In the genomic region with DNA sequence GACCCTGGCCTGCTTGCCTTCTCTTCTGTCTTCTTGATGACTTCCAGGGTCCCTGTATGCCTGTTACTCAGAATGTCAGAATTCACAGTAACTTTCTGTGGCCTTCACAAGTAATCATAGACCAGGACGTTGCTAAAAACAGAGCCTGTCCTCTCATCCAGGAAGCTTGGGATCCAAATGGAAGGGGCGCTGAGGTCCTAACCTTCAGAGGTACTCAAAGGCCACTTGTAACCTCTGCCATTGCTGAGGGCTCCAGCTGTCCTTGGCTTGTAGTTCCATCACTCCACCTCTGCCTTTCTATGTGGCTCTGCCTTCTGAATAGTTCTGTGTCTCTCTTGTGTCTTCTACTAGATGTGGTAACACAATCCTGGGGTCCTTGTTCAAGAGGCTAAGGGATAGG, we compare ENCODE assay signal across 20 mouse cellular contexts. TPM values are rescaled to one million over a fixed set of nuclear protein-coding genes. Genes with fewer than 3 reads are reported as not detected.
DNase-seq lines count a peak whose midpoint lies in the region; ATAC-seq and TF ChIP-seq lines count a peak whose summit lies in the region.
"Had no signal": no experiment of that assay in that cellular context is flagged by ENCODE, and none has a peak within 500 bp of the region (broad histone marks: within the 10 kb centered on the region; RNA-seq: fewer than 3 reads in every experiment).

No protein-coding gene starts in this region.

- intact Hi-C loops in heart, postnatal 36 days (cut with DNase I), result no loop called here

- no peak overlapping the region for H3K27ac ChIP-seq in forebrain, embryonic 11.5 days (ENCODE audit: low read depth, low read length)
- no peak overlapping the region for H3K27ac ChIP-seq in forebrain, embryonic 15.5 days (replicated peaks)
- H3K27ac ChIP-seq in stomach, postnatal 0 days (replicated peaks), result no peak overlapping the region
- H3K27ac ChIP-seq: embryonic facial prominence, embryonic 13.5 days; forebrain, embryonic 13.5 days; hindbrain, embryonic 12.5 days; liver, embryonic 13.5 days had no signal

- no peak for ATAC-seq in forebrain, embryonic 11.5 days (replicated peaks; ENCODE audit: low FRiP score)
- ATAC-seq in forebrain, embryonic 15.5 days (replicated peaks), result no peak
- ATAC-seq in stomach, postnatal 0 days (ENCODE audit: low FRiP score, low TSS enrichment), result no peak
- ATAC-seq: forebrain, embryonic 13.5 days; intestine, postnatal 0 days had no signal

- peak; percentile 17 for DNase-seq in forebrain, embryonic 11.5 days (ENCODE audit: low spot score)
- peak; percentile 1 for DNase-seq in heart, postnatal 4 days
- DNase-seq in heart, postnatal 36 days, result no peak
- peak; percentile 2 for DNase-seq in right cerebral cortex, postnatal 25 days
- DNase-seq in right cerebral cortex, adult 18-20 months, result no peak
- peak; percentile 5 for DNase-seq in stomach, postnatal 0 days (ENCODE audit: low spot score)
- DNase-seq in T-cell, adult 2 months (ENCODE audit: low spot score), result no peak
- DNase-seq: adrenal gland, postnatal 10 days; left cerebral cortex, postnatal 4 days; liver, embryonic 13.5 days; lung, embryonic 14.5 days; lung, postnatal 36 days; midbrain, embryonic 14.5 days had no signal

- no peaks in the 10 kb centered on the region for H3K27me3 ChIP-seq in forebrain, embryonic 11.5 days (ENCODE audit: control insufficient read depth, insufficient read depth, low read length)
- no peaks in the 10 kb centered on the region for H3K27me3 ChIP-seq in forebrain, embryonic 15.5 days
- no peaks in the 10 kb centered on the region for H3K27me3 ChIP-seq in stomach, postnatal 0 days (ENCODE audit: control insufficient read depth, insufficient read depth, low read length)
- H3K27me3 ChIP-seq: embryonic facial prominence, embryonic 13.5 days; forebrain, embryonic 13.5 days; hindbrain, embryonic 12.5 days; liver, embryonic 13.5 days had no signal

- WGBS in forebrain, embryonic 11.5 days, result 90% methylated on average over 2 of the region's 2 CpGs
- WGBS in forebrain, embryonic 15.5 days, result 98% methylated on average over 2 of the region's 2 CpGs
- WGBS in stomach, postnatal 0 days, result 95% methylated on average over 2 of the region's 2 CpGs

- no peaks in the 10 kb centered on the region for H3K9me3 ChIP-seq in forebrain, embryonic 11.5 days (ENCODE audit: control insufficient read depth, low read length)
- H3K9me3 ChIP-seq in forebrain, embryonic 15.5 days, result no peaks in the 10 kb centered on the region
- H3K9me3 ChIP-seq in stomach, postnatal 0 days (ENCODE audit: control insufficient read depth, low read length), result no peaks in the 10 kb centered on the region
- H3K9me3 ChIP-seq: embryonic facial prominence, embryonic 13.5 days; forebrain, embryonic 13.5 days; hindbrain, embryonic 12.5 days; liver, embryonic 13.5 days had no signal

- no peaks in the 10 kb centered on the region for H3K4me1 ChIP-seq in forebrain, embryonic 11.5 days (replicated peaks; ENCODE audit: control insufficient read depth, insufficient read depth, low read length)
- H3K4me1 ChIP-seq in forebrain, embryonic 15.5 days, result no peaks in the 10 kb centered on the region
- H3K4me1 ChIP-seq in stomach, postnatal 0 days (replicated peaks; ENCODE audit: control insufficient read depth, insufficient read depth), result no peaks in the 10 kb centered on the region
- H3K4me1 ChIP-seq: embryonic facial prominence, embryonic 13.5 days; forebrain, embryonic 13.5 days; hindbrain, embryonic 12.5 days; liver, embryonic 13.5 days had no signal

- no peak overlapping the region for H3K4me3 ChIP-seq in forebrain, embryonic 11.5 days (ENCODE audit: low read depth, low read length)
- H3K4me3 ChIP-seq in forebrain, embryonic 15.5 days, result no peak overlapping the region
- no peak overlapping the region for H3K4me3 ChIP-seq in stomach, postnatal 0 days (ENCODE audit: low read depth, low read length)
- H3K4me3 ChIP-seq: embryonic facial prominence, embryonic 13.5 days; erythroblast, embryonic 14.5 days; forebrain, embryonic 13.5 days; hindbrain, embryonic 12.5 days; liver, embryonic 13.5 days had no signal

- H3K36me3 ChIP-seq in forebrain, embryonic 11.5 days (ENCODE audit: control insufficient read depth, insufficient read depth, low read length), result peaks cover 28% of the 10 kb centered on the region; the same call in 1 of the 2 replicates
- H3K36me3 ChIP-seq in forebrain, embryonic 15.5 days, result peaks cover 92% of the 10 kb centered on the region
- H3K36me3 ChIP-seq in stomach, postnatal 0 days (ENCODE audit: control insufficient read depth, insufficient read depth, low read length), result peaks cover 40% of the 10 kb centered on the region

- no peak for TF ChIP-seq EP300 in stomach, postnatal 0 days (optimal IDR thresholded peaks at IDR 0.05)

- H3K4me2 ChIP-seq in forebrain, embryonic 11.5 days (ENCODE audit: low read depth, low read length, severe bottlenecking), result no peak overlapping the region
- H3K4me2 ChIP-seq in forebrain, embryonic 15.5 days (replicated peaks), result no peak overlapping the region
- no peak overlapping the region for H3K4me2 ChIP-seq in stomach, postnatal 0 days (replicated peaks; ENCODE audit: low read depth)
- H3K4me2 ChIP-seq: embryonic facial prominence, embryonic 13.5 days; forebrain, embryonic 13.5 days; heart, embryonic 11.5 days; hindbrain, embryonic 12.5 days; liver, embryonic 13.5 days; lung, embryonic 14.5 days had no signal

- no peak overlapping the region for H3K9ac ChIP-seq in forebrain, embryonic 11.5 days (ENCODE audit: low read length)
- no peak overlapping the region for H3K9ac ChIP-seq in forebrain, embryonic 15.5 days (replicated peaks)
- no peak overlapping the region for H3K9ac ChIP-seq in stomach, postnatal 0 days (ENCODE audit: low read length)
- H3K9ac ChIP-seq: embryonic facial prominence, embryonic 13.5 days; forebrain, embryonic 13.5 days; hindbrain, embryonic 12.5 days; liver, embryonic 13.5 days; lung, embryonic 14.5 days had no signal

- no peak for TF ChIP-seq CTCF in stomach, postnatal 0 days (IDR thresholded peaks at IDR 0.05; ENCODE audit: low read depth)

RNA-seq across cellular contexts. Expression of a gene that starts 7.9 kb away (rescaled TPM):
- 1.1 and 1.2 TPM in 2 replicates for polyA plus RNA-seq in forebrain, embryonic 11.5 days (2014; fragmentation: Nextera tagmentation; extraction: Ambion mirVana)
- polyA plus RNA-seq in forebrain, embryonic 15.5 days (2015; fragmentation: Nextera tagmentation; extraction: Ambion mirVana), result 0.45 and 0.50 TPM in 2 replicates
- 1 to 10 TPM; 3.5 TPM for total RNA-seq in heart, postnatal 4 days (2021)
- total RNA-seq in heart, postnatal 36 days (2021), result 1 to 10 TPM; 1.1 to 2.1 TPM
- 1.4 and 1.6 TPM in 2 replicates for polyA plus RNA-seq in stomach, postnatal 0 days (2015; fragmentation: Nextera tagmentation; extraction: Ambion mirVana)

RNA-seq across cellular contexts. Expression of a gene that starts 30.7 kb away (rescaled TPM):
- polyA plus RNA-seq in forebrain, embryonic 11.5 days (2014; fragmentation: Nextera tagmentation; extraction: Ambion mirVana), result 145 and 158 TPM in 2 replicates
- polyA plus RNA-seq in forebrain, embryonic 15.5 days (2015; fragmentation: Nextera tagmentation; extraction: Ambion mirVana), result 196 and 197 TPM in 2 replicates
- total RNA-seq in heart, postnatal 4 days (2021), result 100 to 1,000 TPM; 133 to 135 TPM
- total RNA-seq in heart, postnatal 36 days (2021), result 10 to 100 TPM; 77.3 to 80.6 TPM
- polyA plus RNA-seq in stomach, postnatal 0 days (2015; fragmentation: Nextera tagmentation; extraction: Ambion mirVana), result 188 and 197 TPM in 2 replicates

Comparison
In these comparisons a context has a peak if more than half of its experiments do, and no peak if none do; other contexts are left out.
1. DNase-seq: peak in forebrain, embryonic 11.5 days (single experiment), heart, postnatal 4 days (single experiment), right cerebral cortex, postnatal 25 days (single experiment) and stomach, postnatal 0 days (single experiment); none in heart, postnatal 36 days (0 of 2), right cerebral cortex, adult 18-20 months (single experiment) and T-cell, adult 2 months (single experiment).